Mouse (Mus musculus): ENCODE results near the gene Hoxd3.

DNA sequence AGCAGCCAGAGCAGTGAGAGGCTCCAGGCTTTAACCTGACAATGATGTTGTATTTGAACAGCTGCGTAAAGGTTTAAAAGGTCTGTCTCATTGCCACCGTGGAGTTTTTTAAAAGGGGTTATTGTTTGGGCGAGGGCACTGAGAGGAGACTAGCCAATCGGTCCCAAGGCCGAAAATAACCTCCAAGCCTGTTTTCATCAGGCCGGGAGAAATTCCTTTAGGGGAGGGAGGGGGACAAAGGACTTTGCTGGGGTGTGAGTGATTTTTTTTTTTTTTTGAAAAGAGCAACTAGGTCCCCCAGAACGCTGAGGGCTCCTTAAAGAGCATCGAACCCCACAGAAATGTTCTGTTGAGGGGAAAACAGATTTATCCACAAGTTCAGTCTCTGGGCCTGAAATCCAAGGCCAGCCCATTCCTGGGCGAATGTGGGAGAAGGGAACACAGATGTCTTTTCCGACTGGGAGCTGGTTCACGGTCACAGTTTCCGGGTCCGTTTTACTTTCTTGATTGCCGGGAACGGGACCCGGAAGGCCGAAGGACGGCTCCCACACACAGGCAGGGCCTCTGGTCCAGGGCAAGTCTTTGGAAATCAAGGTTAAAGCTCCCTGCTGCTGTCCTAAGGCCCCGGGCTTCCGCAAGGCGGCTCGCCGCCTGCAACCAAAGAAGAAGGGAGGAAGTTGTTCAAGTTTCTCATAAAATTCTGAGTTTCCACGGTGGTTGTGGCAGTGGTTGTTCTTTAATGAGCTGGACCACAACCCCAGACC is 22.0 kb upstream of the Hoxd3 start:
- no peak for TF ChIP-seq CTCF (IDR thresholded peaks at IDR 0.05; ENCODE audit: low read depth, low read length)
- no peak for TF ChIP-seq EP300 (IDR thresholded peaks at IDR 0.05; ENCODE audit: insufficient read depth, low read depth, low read length)
- no peak for TF ChIP-seq POLR2A (IDR thresholded peaks at IDR 0.05; ENCODE audit: insufficient read depth, low read length)

Data from ES-Bruce4 (cell line).